Mouse (Mus musculus) kidney, adult 10 weeks (tissue): ENCODE data around the gene Olfr1385. TPM values are rescaled to one million over a fixed set of nuclear protein-coding genes. Genes with fewer than 3 reads are reported as not detected.

Experiments used
- polyA plus RNA-seq: library from polyadenylated mRNA; stranded (reverse); fragments of 350-450 nt; fragmentation: Illumina TruSeq; extraction: RNeasy Lipid Tissue Mini Kit (QIAGEN cat#74804); gene quantifications from one replicate; pipeline ENCODE4 v1.2.3, GENCODE M21; 2014; ENCODE audit warnings: low read depth, low replicate concordance

Gene Olfr1385
- polyA plus RNA-seq: not detected

GRCm38 (mm10) chr11:49488770-49489169 is at the start of gene Olfr1385:
Gene Olfr1385, plus strand, starts transcription at chr11:49489070.

GRCm38 (mm10) chr11:49455043-49455442 is 33.8 kb upstream of the Olfr1385 start, which contains the start of gene Olfr1387:
Gene Olfr1387, plus strand, starts transcription at chr11:49455343.

GRCm38 (mm10) chr11:49464746-49465145 is 24.1 kb upstream of the Olfr1385 start, which contains the start of gene Olfr1386:
Gene Olfr1386, plus strand, starts transcription at chr11:49465046.

GRCm38 (mm10) chr11:49519348-49519747 is 30.5 kb downstream of the Olfr1385 start, which contains the start of gene Olfr1383:
Gene Olfr1383, plus strand, starts transcription at chr11:49519648.

GRCm38 (mm10) chr11:49527947-49528346 is 39.1 kb downstream of the Olfr1385 start, which contains the start of gene Olfr1382:
Gene Olfr1382, plus strand, starts transcription at chr11:49528247.

GRCm38 (mm10) chr11:49543149-49543548 is 54.3 kb downstream of the Olfr1385 start, which contains the start of gene Olfr1381:
Gene Olfr1381, plus strand, starts transcription at chr11:49543449.

Other genes with a start within 250 kb of the Olfr1385 start
- gene Mgat1, start 244.9 kb upstream of the Olfr1385 start, polyA plus RNA-seq: 38.5 TPM
- gene Olfr1393, start 210.8 kb upstream of the Olfr1385 start, polyA plus RNA-seq: 1.4 TPM
- 0.24 TPM for gene Olfr1392, start 203.8 kb upstream of the Olfr1385 start, polyA plus RNA-seq
- gene Olfr10, start 184.3 kb upstream of the Olfr1385 start, polyA plus RNA-seq: not detected
- not detected for gene Olfr1391, start 166.3 kb upstream of the Olfr1385 start, polyA plus RNA-seq
- gene Olfr1390, start 153.9 kb upstream of the Olfr1385 start, polyA plus RNA-seq: not detected
- gene Olfr1389, start 66.0 kb upstream of the Olfr1385 start, polyA plus RNA-seq: not detected
- gene Olfr1388, start 52.4 kb upstream of the Olfr1385 start, polyA plus RNA-seq: not detected
- not detected for gene Olfr1387, start 33.7 kb upstream of the Olfr1385 start, polyA plus RNA-seq
- not detected for gene Olfr1386, start 24.0 kb upstream of the Olfr1385 start, polyA plus RNA-seq
- gene Olfr1384, start 17.7 kb downstream of the Olfr1385 start, polyA plus RNA-seq: not detected
- gene Olfr1383, start 30.6 kb downstream of the Olfr1385 start, polyA plus RNA-seq: not detected
- not detected for gene Olfr1382, start 39.2 kb downstream of the Olfr1385 start, polyA plus RNA-seq
- not detected for gene Olfr1381, start 54.4 kb downstream of the Olfr1385 start, polyA plus RNA-seq
- gene Olfr1380, start 67.8 kb downstream of the Olfr1385 start, polyA plus RNA-seq: not detected
- gene Flt4, start 120.2 kb downstream of the Olfr1385 start, polyA plus RNA-seq: 1.3 TPM
- not detected for gene Scgb3a1, start 174.5 kb downstream of the Olfr1385 start, polyA plus RNA-seq
- 163 TPM for gene Cnot6, start 223.7 kb downstream of the Olfr1385 start, polyA plus RNA-seq